In genomic region chr16:9485291-9485690, GRCm38 (mm10) we compare ENCODE assay signal across 24 mouse cellular contexts.
DNase-seq lines count a peak whose midpoint lies in the region; ATAC-seq and TF ChIP-seq lines count a peak whose summit lies in the region.
"Had no signal": no experiment of that assay in that cellular context is flagged by ENCODE, and none has a peak within 500 bp of the region (broad histone marks: within the 10 kb centered on the region; RNA-seq: fewer than 3 reads in every experiment).

No protein-coding gene starts in this region.

- H3K36me3 ChIP-seq in kidney, postnatal 0 days (ENCODE audit: insufficient read depth, low read length) = no peaks in the 10 kb centered on the region
- no peaks in the 10 kb centered on the region for H3K36me3 ChIP-seq in lung, embryonic 14.5 days (ENCODE audit: insufficient read depth)
- H3K36me3 ChIP-seq in lung, postnatal 0 days (ENCODE audit: insufficient read depth, low read length) = no peaks in the 10 kb centered on the region
- H3K36me3 ChIP-seq: embryonic facial prominence, embryonic 13.5 days; embryonic facial prominence, embryonic 15.5 days; forebrain, embryonic 10.5 days; forebrain, embryonic 12.5 days had no signal

- H3K27ac ChIP-seq in kidney, postnatal 0 days = no peak overlapping the region
- no peak overlapping the region for H3K27ac ChIP-seq in lung, embryonic 14.5 days (ENCODE audit: low read depth)
- H3K27ac ChIP-seq in lung, postnatal 0 days (ENCODE audit: low read length) = no peak overlapping the region
- H3K27ac ChIP-seq: embryonic facial prominence, embryonic 13.5 days; embryonic facial prominence, embryonic 15.5 days; forebrain, embryonic 10.5 days; forebrain, embryonic 12.5 days had no signal

- TF ChIP-seq EP300 in lung, postnatal 0 days (IDR thresholded peaks at IDR 0.05) = no peak

- ATAC-seq in kidney, postnatal 0 days (replicated peaks; ENCODE audit: low FRiP score, low read depth) = no peak
- no peak for ATAC-seq in lung, embryonic 14.5 days (ENCODE audit: insufficient read depth)
- ATAC-seq in lung, postnatal 0 days = peak; percentile 54; the same call in 1 of the 2 replicates
- ATAC-seq: forebrain, embryonic 14.5 days had no signal

- H3K27me3 ChIP-seq in kidney, postnatal 0 days (ENCODE audit: insufficient read depth, low read length) = no peaks in the 10 kb centered on the region
- no peaks in the 10 kb centered on the region for H3K27me3 ChIP-seq in lung, embryonic 14.5 days (ENCODE audit: insufficient read depth, low read length)
- H3K27me3 ChIP-seq in lung, postnatal 0 days (replicated peaks; ENCODE audit: insufficient read depth, low read length) = no peaks in the 10 kb centered on the region
- H3K27me3 ChIP-seq: embryonic facial prominence, embryonic 13.5 days; embryonic facial prominence, embryonic 15.5 days; forebrain, embryonic 12.5 days had no signal

- TF ChIP-seq POLR2A in lung, adult 2 months (IDR thresholded peaks at IDR 0.05; ENCODE audit: borderline replicate concordance, extremely low read depth, low read depth, low read length) = no peak

- H3K9ac ChIP-seq in kidney, postnatal 0 days (ENCODE audit: low read depth, low read length) = no peak overlapping the region
- no peak overlapping the region for H3K9ac ChIP-seq in lung, embryonic 14.5 days
- no peak overlapping the region for H3K9ac ChIP-seq in lung, postnatal 0 days (replicated peaks; ENCODE audit: low read depth)
- H3K9ac ChIP-seq: embryonic facial prominence, embryonic 13.5 days; embryonic facial prominence, embryonic 15.5 days; forebrain, embryonic 12.5 days had no signal

- TF ChIP-seq CTCF in kidney, postnatal 0 days (IDR thresholded peaks at IDR 0.05; ENCODE audit: low read depth) = no peak
- TF ChIP-seq CTCF in lung, embryonic 14.5 days (IDR thresholded peaks at IDR 0.05; ENCODE audit: low read depth) = no peak
- TF ChIP-seq CTCF in lung, adult 2 months (IDR thresholded peaks at IDR 0.05; ENCODE audit: insufficient read depth, low read length) = no peak
- TF ChIP-seq CTCF in lung, postnatal 0 days (IDR thresholded peaks at IDR 0.05) = no peak

- no peaks in the 10 kb centered on the region for H3K4me1 ChIP-seq in kidney, postnatal 0 days (replicated peaks; ENCODE audit: insufficient read depth, low read length)
- H3K4me1 ChIP-seq in lung, embryonic 14.5 days (ENCODE audit: insufficient read depth) = no peaks in the 10 kb centered on the region
- no peaks in the 10 kb centered on the region for H3K4me1 ChIP-seq in lung, adult 2 months (ENCODE audit: control insufficient read depth, insufficient read depth, low read length)
- H3K4me1 ChIP-seq in lung, postnatal 0 days (ENCODE audit: insufficient read depth, low read depth, low read length) = no peaks in the 10 kb centered on the region
- H3K4me1 ChIP-seq: embryonic facial prominence, embryonic 13.5 days; embryonic facial prominence, embryonic 15.5 days; forebrain, embryonic 10.5 days; forebrain, embryonic 12.5 days had no signal

- 52% methylated on average over 1 of the region's 1 CpGs for WGBS in kidney, postnatal 0 days
- WGBS in lung, embryonic 14.5 days = 57% methylated on average over 1 of the region's 1 CpGs
- WGBS in lung, adult 2 months = 53% methylated on average over 1 of the region's 1 CpGs
- WGBS in lung, postnatal 0 days = 29% methylated on average over 1 of the region's 1 CpGs

- H3K4me3 ChIP-seq in kidney, postnatal 0 days (replicated peaks; ENCODE audit: low read depth, low read length) = no peak overlapping the region
- H3K4me3 ChIP-seq in lung, embryonic 14.5 days (ENCODE audit: low read depth, low read length) = no peak overlapping the region
- no peak overlapping the region for H3K4me3 ChIP-seq in lung, adult 2 months (replicated peaks; ENCODE audit: extremely low read depth, low read depth, low read length)
- no peak overlapping the region for H3K4me3 ChIP-seq in lung, postnatal 0 days (ENCODE audit: low read depth, low read length)
- H3K4me3 ChIP-seq: embryonic facial prominence, embryonic 13.5 days; embryonic facial prominence, embryonic 15.5 days; erythroblast, embryonic 14.5 days; forebrain, embryonic 10.5 days; forebrain, embryonic 12.5 days had no signal

- no peaks in the 10 kb centered on the region for H3K9me3 ChIP-seq in kidney, postnatal 0 days (replicated peaks; ENCODE audit: low read length)
- H3K9me3 ChIP-seq in lung, embryonic 14.5 days (ENCODE audit: low read depth, low read length) = no peaks in the 10 kb centered on the region
- no peaks in the 10 kb centered on the region for H3K9me3 ChIP-seq in lung, postnatal 0 days (ENCODE audit: low read length)
- H3K9me3 ChIP-seq: embryonic facial prominence, embryonic 13.5 days; embryonic facial prominence, embryonic 15.5 days; forebrain, embryonic 10.5 days; forebrain, embryonic 12.5 days had no signal

- H3K4me2 ChIP-seq in kidney, postnatal 0 days (ENCODE audit: low read length) = no peak overlapping the region
- no peak overlapping the region for H3K4me2 ChIP-seq in lung, embryonic 14.5 days
- no peak overlapping the region for H3K4me2 ChIP-seq in lung, postnatal 0 days (replicated peaks; ENCODE audit: low read depth, low read length)
- H3K4me2 ChIP-seq: embryonic facial prominence, embryonic 13.5 days; embryonic facial prominence, embryonic 15.5 days; forebrain, embryonic 12.5 days had no signal

- peak; percentile 25 for DNase-seq in kidney, postnatal 0 days (ENCODE audit: low spot score)
- no peak for DNase-seq in kidney, adult 18-20 months
- DNase-seq in lung, embryonic 14.5 days = peak; percentile 23
- no peak for DNase-seq in lung, adult 2 months
- DNase-seq in lung, postnatal 0 days (ENCODE audit: low spot score) = peak; percentile 45
- no peak for DNase-seq in lung, postnatal 4 days
- peak; percentile 44 for DNase-seq in lung, postnatal 36 days
- no peak for DNase-seq in testis, postnatal 14 days (ENCODE audit: low spot score)
- DNase-seq: adrenal gland, adult 2 months; adrenal gland, postnatal 10 days; adrenal gland, postnatal 25 days; cerebellum, adult 11 months; cerebellum, adult 18-20 months; cerebellum, adult 8-10 months; cerebellum, adult 9-11 months; cerebellum, postnatal 14 days; cerebellum, postnatal 36 days; embryo, embryonic 11 days had no signal

Comparison
In these comparisons a context has a peak if more than half of its experiments do, and no peak if none do; other contexts are left out.
1. DNase-seq: peak in kidney, postnatal 0 days (single experiment), lung, embryonic 14.5 days (single experiment), lung, postnatal 0 days (single experiment) and lung, postnatal 36 days (single experiment); none in kidney, adult 18-20 months (single experiment), lung, adult 2 months (single experiment), lung, postnatal 4 days (0 of 2) and testis, postnatal 14 days (single experiment).